ENCODE assay signal across 9 mouse cellular contexts in the genomic region with DNA sequence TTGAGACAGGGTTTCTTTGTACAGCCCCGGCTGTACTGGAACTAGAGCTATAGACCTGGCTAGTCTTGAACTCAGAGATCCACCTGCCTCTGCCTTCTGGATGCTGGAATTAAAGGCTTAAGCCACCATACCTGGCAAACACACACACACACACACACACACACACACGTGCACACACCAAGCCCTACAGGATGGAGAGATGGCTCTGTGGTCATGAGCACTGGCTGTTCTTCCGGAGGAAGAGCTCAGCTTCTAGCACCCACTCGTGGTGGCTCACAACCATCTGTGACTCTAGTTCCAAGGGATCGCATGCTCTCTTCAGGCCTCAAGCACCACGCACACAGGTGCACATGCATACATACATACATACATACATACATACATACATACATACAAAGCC.
"Had no signal": no experiment of that assay in that cellular context is flagged by ENCODE, and none has a peak within 500 bp of the region (broad histone marks: within the 10 kb centered on the region; RNA-seq: fewer than 3 reads in every experiment).

No protein-coding gene starts in this region.

- H3K27me3 ChIP-seq: limb, embryonic 12.5 days; liver, embryonic 15.5 days; midbrain, embryonic 13.5 days; neural tube, embryonic 12.5 days had no signal

- H3K27ac ChIP-seq: layer of hippocampus, adult 2 months; left cerebral cortex, adult 2 months; limb, embryonic 12.5 days; liver, embryonic 15.5 days; midbrain, embryonic 13.5 days; neural tube, embryonic 12.5 days had no signal

- ATAC-seq: lung, postnatal 0 days; midbrain, embryonic 13.5 days had no signal

- H3K4me3 ChIP-seq: layer of hippocampus, adult 2 months; left cerebral cortex, adult 2 months; limb, embryonic 12.5 days; liver, embryonic 15.5 days; midbrain, embryonic 13.5 days; neural tube, embryonic 12.5 days had no signal

- H3K9me3 ChIP-seq: limb, embryonic 12.5 days; liver, embryonic 15.5 days; midbrain, embryonic 13.5 days; neural tube, embryonic 12.5 days had no signal

- H3K4me1 ChIP-seq: limb, embryonic 12.5 days; neural tube, embryonic 12.5 days had no signal

- H3K9ac ChIP-seq: limb, embryonic 12.5 days; liver, embryonic 15.5 days; midbrain, embryonic 13.5 days; neural tube, embryonic 12.5 days had no signal

- H3K4me2 ChIP-seq: limb, embryonic 12.5 days; liver, embryonic 15.5 days; midbrain, embryonic 13.5 days; neural tube, embryonic 12.5 days had no signal

- DNase-seq: kidney, adult 11 months; lung, adult 2 months had no signal
